Mouse (Mus musculus) midbrain, embryonic 14.5 days (tissue): ENCODE results near the gene Antxr1. TPM values are rescaled to one million over a fixed set of nuclear protein-coding genes. Genes with fewer than 3 reads are reported as not detected.

Experiments
- ATAC-seq: fragments of 200-750 bp; cut with Nextera tagmentation; 2 replicates; pipeline ENCODE4 v1.8.0; 2017; ENCODE audit warnings: moderate number of reproducible peaks, moderate library complexity; ENCODE audit not compliant: low FRiP score, low TSS enrichment
- DNase-seq: peaks from one replicate; pipeline ENCODE4 v3.0.0-alpha.2; 2015
- H3K27ac ChIP-seq: fragments of 300-500 bp; sonication (generic); replicated peaks from 2 replicates; pipeline ENCODE4 v1.5.1; 2014; ENCODE audit warnings: mild to moderate bottlenecking, low read depth, low read length, moderate library complexity
- H3K27me3 ChIP-seq: fragments of 300-500 bp; sonication (generic); 2 replicates; pipeline ENCODE4 v1.6.1; 2014; ENCODE audit warnings: low read length, control low read depth, mixed read lengths; ENCODE audit not compliant: control insufficient read depth, insufficient read depth
- H3K36me3 ChIP-seq: fragments of 300-500 bp; sonication (generic); 2 replicates; pipeline ENCODE4 v1.6.1; 2014; ENCODE audit warnings: low read length, control low read depth; ENCODE audit not compliant: control insufficient read depth, insufficient read depth
- H3K4me1 ChIP-seq: fragments of 300-500 bp; sonication (generic); 2 replicates; pipeline ENCODE4 v1.6.1; 2014; ENCODE audit warnings: mild to moderate bottlenecking, antibody characterized with exemption, low read length, control low read depth; ENCODE audit not compliant: control insufficient read depth, insufficient read depth
- H3K4me2 ChIP-seq: fragments of 300-500 bp; sonication (generic); 2 replicates; pipeline ENCODE4 v1.6.1; 2014; ENCODE audit warnings: mild to moderate bottlenecking, low read length, moderate library complexity
- H3K4me3 ChIP-seq: fragments of 300-500 bp; sonication (generic); replicated peaks from 2 replicates; pipeline ENCODE4 v1.5.1; 2014; ENCODE audit warnings: low read depth, low read length
- H3K9ac ChIP-seq: fragments of 300-500 bp; sonication (generic); replicated peaks from 2 replicates; pipeline ENCODE4 v1.6.1; 2014; ENCODE audit warnings: mild to moderate bottlenecking, low read length, moderate library complexity
- H3K9me3 ChIP-seq: fragments of 300-500 bp; sonication (generic); 2 replicates; pipeline ENCODE4 v1.6.1; 2016; ENCODE audit warnings: low read length, control low read depth, mixed read lengths; ENCODE audit not compliant: control insufficient read depth
- WGBS: fragments of 180-500 bp; shearing (Covaris S2); extraction: QIAGEN DNeasy Blood & Tissue Kit; methylation state at CpG from one replicate; pipeline ENCODE4 v1.1.7; 2014; 5-methylcytosine and 5-hydroxymethylcytosine counted together
- polyA plus RNA-seq: library from polyadenylated mRNA; unstranded; fragments of >200 nt; fragmentation: Nextera tagmentation; extraction: Ambion mirVana; gene quantifications from 2 replicates; pipeline ENCODE4 v1.2.1, GENCODE M21; 2014

Antxr1 gene
- 2.7 and 3.6 TPM in 2 replicates for polyA plus RNA-seq

- H3K4me3 ChIP-seq, result peak within 1 kb of the TSS; percentile 62
- peak within 1 kb of the TSS; percentile 62 for H3K9ac ChIP-seq
- peak; percentile 55; the same call in 1 of the 2 replicates for ATAC-seq
- H3K4me1 ChIP-seq, result peaks cover 16% of the 10 kb centered on the region
- H3K4me2 ChIP-seq, result peak within 1 kb of the TSS; percentile 86
- no peaks in the 10 kb centered on the region for H3K9me3 ChIP-seq
- 0 out of 2 replicates have a peak, but pooled peaks cover 7% of the 10 kb centered on the region for H3K27me3 ChIP-seq
- H3K27ac ChIP-seq, result peak within 1 kb of the TSS; percentile 57
- H3K36me3 ChIP-seq, result no peaks in the 10 kb centered on the region
- DNase-seq, result peak; percentile 83
- WGBS, result under 1% methylated on average over 54 of the region's 54 CpGs
Measured at GRCm38 (mm10) chr6:87335091-87335934, at the start of gene Antxr1. Gene Antxr1 (minus strand): TSS chr6:87335821.

- Histone ChIP-seq H3K4me1 (0 out of 2 replicates have a peak, but pooled peaks cover 10% of the 10 kb centered on the region), H3K4me2 (peak overlapping the region; percentile 49), H3K9me3 (no peaks in the 10 kb centered on the region), H3K36me3 (no peaks in the 10 kb centered on the region), H3K27me3 (no peaks in the 10 kb centered on the region), H3K9ac (no peak overlapping the region), H3K27ac (no peak overlapping the region), H3K4me3 (no peak overlapping the region)
- DNase-seq (no peak), ATAC-seq (no peak)
- 65% methylated on average over 6 of the region's 6 CpGs for WGBS
Measured at GRCm38 (mm10) chr6:87384761-87385160, 49.1 kb upstream of the Antxr1 start.

- DNase-seq (peak; percentile 68), ATAC-seq (no peak)
- H3K4me1 ChIP-seq, result 0 out of 2 replicates have a peak, but pooled peaks cover 5% of the 10 kb centered on the region
- H3K9me3 ChIP-seq, result no peaks in the 10 kb centered on the region
- no peaks in the 10 kb centered on the region for H3K27me3 ChIP-seq
- 9% methylated on average over 24 of the region's 24 CpGs for WGBS
- no peak overlapping the region; the same call in 1 of the 2 replicates for H3K9ac ChIP-seq
- peak overlapping the region; percentile 22 for H3K4me3 ChIP-seq
- H3K36me3 ChIP-seq, result no peaks in the 10 kb centered on the region
- peak overlapping the region; percentile 49 for H3K4me2 ChIP-seq
- H3K27ac ChIP-seq, result no peak overlapping the region
Measured at GRCm38 (mm10) chr6:87383926-87384691, 48.5 kb upstream of the Antxr1 start.

GRCm38 (mm10) chr6:87373057-87373456, 37.4 kb upstream of the Antxr1 start, which contains the start of gene Gkn2:
Gene Gkn2 (plus strand): TSS chr6:87373357.
- ATAC-seq (no peak), DNase-seq (no peak)
- no peak within 1 kb of the TSS for H3K27ac ChIP-seq
- H3K9me3 ChIP-seq, result no peaks in the 10 kb centered on the region
- H3K9ac ChIP-seq, result no peak within 1 kb of the TSS
- H3K36me3 ChIP-seq, result no peaks in the 10 kb centered on the region
- no peaks in the 10 kb centered on the region for H3K4me1 ChIP-seq
- WGBS, result 89% methylated on average over 9 of the region's 9 CpGs
- H3K4me3 ChIP-seq, result no peak within 1 kb of the TSS
- no peak within 1 kb of the TSS for H3K4me2 ChIP-seq
- H3K27me3 ChIP-seq, result no peaks in the 10 kb centered on the region

DNA sequence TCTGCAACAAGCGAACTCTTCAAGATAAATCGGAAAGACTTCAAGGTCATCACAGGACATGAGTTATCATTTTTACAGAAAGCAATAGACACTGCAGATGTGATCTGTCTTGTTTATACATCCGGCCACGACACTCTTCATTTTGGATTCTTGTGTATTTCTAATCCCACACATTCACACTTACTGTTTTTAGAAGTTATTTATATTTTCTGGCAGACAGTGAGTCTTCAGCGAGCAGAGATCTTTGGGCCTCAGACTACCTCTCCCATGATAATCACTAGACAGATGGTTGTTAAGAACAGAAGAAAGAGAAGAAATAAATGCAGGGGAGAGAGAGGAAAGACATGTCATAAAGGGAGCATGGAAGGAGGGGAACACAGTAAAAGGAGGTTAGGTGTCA, 33.6 kb upstream of the Antxr1 start:
- no peaks in the 10 kb centered on the region for H3K36me3 ChIP-seq
- no peak for ATAC-seq
- H3K9me3 ChIP-seq, result no peaks in the 10 kb centered on the region
- no peaks in the 10 kb centered on the region for H3K4me1 ChIP-seq
- no peak for DNase-seq
- no peak overlapping the region for H3K27ac ChIP-seq
- H3K9ac ChIP-seq, result no peak overlapping the region
- 92% methylated on average over 5 of the region's 5 CpGs for WGBS
- no peaks in the 10 kb centered on the region for H3K27me3 ChIP-seq
- no peak overlapping the region for H3K4me3 ChIP-seq
- no peak overlapping the region for H3K4me2 ChIP-seq

DNA sequence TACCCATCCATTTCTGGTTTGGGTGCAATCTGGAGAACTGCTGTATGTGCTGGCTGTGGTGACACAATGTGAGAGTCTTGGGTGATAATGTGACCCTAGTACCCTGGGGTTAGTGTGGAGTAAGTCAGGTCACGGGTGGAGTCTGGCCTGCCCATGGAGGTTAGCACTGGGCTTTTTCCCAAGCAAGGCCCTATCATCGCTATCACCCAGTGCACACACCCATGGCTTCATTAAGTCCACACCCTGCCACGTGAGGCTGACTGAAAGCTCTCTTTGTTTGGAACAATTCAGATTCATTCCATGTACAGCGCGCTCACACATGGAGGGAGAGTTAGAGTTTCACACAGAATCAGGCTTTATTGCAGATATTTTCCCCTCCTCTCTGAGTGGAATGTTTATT, 18.8 kb upstream of the Antxr1 start:
- Histone ChIP-seq H3K27ac (no peak overlapping the region), H3K4me1 (no peaks in the 10 kb centered on the region), H3K4me3 (no peak overlapping the region), H3K27me3 (no peaks in the 10 kb centered on the region), H3K9me3 (no peaks in the 10 kb centered on the region), H3K4me2 (no peak overlapping the region), H3K9ac (no peak overlapping the region), H3K36me3 (no peaks in the 10 kb centered on the region)
- WGBS, result 65% methylated on average over 5 of the region's 5 CpGs
- DNase-seq (peak; percentile 18), ATAC-seq (no peak)

DNA sequence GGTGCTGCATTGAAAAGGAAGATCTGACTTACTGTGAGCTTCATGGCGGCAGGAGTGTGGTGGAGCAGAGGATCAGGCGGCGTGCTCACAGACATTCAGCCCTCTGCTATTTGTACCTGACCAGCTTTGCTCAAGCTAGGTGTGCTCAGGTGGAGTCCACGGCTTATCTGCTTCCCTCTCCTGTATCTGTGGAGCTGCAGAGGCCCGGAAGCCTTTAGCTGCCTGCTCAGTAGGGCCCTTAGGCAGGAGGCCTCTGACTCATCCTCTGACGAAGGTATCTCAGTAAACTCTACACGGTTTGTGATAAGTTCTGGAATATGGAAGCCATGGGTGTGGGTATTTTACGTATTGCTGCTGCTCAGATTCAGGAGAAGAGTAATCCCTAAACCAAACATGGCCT, 15.2 kb upstream of the Antxr1 start, which contains the start of gene Gkn1:
Gene Gkn1, minus strand, starts transcription at position 114 of the 400 bp plus-strand sequence.
- DNase-seq, result no peak
- no peak within 1 kb of the TSS for H3K4me2 ChIP-seq
- no peaks in the 10 kb centered on the region for H3K36me3 ChIP-seq
- ATAC-seq, result no peak
- H3K9me3 ChIP-seq, result no peaks in the 10 kb centered on the region
- no peak within 1 kb of the TSS for H3K9ac ChIP-seq
- H3K4me3 ChIP-seq, result no peak within 1 kb of the TSS
- H3K27me3 ChIP-seq, result no peaks in the 10 kb centered on the region
- H3K27ac ChIP-seq, result no peak within 1 kb of the TSS
- WGBS, result 91% methylated on average over 8 of the region's 8 CpGs
- H3K4me1 ChIP-seq, result no peaks in the 10 kb centered on the region

DNA sequence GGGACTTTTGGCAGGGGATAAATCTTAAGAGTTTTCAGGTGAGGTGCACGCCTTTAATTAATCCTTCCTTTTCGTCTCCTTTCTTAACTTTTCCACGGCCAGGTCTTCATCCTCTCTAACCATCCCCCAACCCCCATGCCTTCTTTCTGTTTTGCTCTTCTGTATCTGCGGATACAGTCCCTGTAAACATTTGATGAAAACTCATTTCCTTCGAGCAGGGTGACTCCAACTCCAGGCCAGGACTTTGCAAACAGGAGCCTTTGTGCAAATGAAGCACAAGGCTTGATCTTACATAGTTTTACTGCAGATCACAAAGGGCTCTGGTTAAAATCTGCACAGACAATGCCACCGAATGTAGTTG, 294 bp upstream of the Antxr1 start:
- no peak overlapping the region for H3K27ac ChIP-seq
- peak overlapping the region; percentile 86 for H3K4me2 ChIP-seq
- ATAC-seq, result no peak
- 32% methylated on average over 6 of the region's 6 CpGs for WGBS
- peaks cover 16% of the 10 kb centered on the region for H3K4me1 ChIP-seq
- H3K27me3 ChIP-seq, result 0 out of 2 replicates have a peak, but pooled peaks cover 7% of the 10 kb centered on the region
- H3K9ac ChIP-seq, result no peak overlapping the region
- H3K4me3 ChIP-seq, result no peak overlapping the region
- H3K36me3 ChIP-seq, result no peaks in the 10 kb centered on the region
- no peak for DNase-seq
- H3K9me3 ChIP-seq, result no peaks in the 10 kb centered on the region
